Comparison of ENCODE assay signal across 8 mouse cellular contexts in the genomic region with DNA sequence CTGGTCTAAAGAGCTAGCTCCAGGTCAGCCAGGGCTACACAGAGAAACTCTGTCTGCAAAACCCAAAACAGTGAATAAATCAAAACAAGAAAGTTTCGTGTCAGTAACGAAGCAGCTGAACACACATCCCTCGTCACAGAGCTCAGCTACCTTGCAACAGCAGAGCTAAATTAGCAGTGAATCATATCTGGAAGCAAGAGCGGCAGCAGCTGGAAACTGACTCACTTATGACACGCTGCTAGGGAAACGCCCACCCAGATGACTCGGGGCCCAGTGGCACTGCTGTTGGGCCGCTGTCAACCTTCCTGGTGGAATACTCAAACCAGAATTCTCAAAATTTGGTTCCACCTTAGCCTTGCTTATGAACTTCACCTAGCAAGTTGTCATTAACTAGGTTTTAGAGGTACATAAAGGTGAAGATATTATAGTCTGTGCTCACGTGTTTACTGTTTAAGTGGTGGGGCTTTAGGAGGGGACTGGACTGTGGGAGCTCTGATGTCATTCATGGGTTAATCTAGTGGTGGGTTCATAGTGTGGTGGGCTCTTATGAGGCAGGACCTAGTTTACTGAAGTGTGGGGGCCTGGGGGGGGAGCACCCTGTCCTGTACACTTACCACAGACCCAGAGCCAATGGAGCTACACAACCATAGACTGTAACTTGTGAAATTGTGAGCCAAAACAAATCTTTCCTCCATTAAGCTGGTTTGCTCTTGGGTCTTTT. TPM values are rescaled to one million over a fixed set of nuclear protein-coding genes. Genes with fewer than 3 reads are reported as not detected.
DNase-seq lines count a peak whose midpoint lies in the region; ATAC-seq and TF ChIP-seq lines count a peak whose summit lies in the region.

No protein-coding gene starts in this region.

- TF ChIP-seq CTCF in lung, adult 2 months (IDR thresholded peaks at IDR 0.05; ENCODE audit: insufficient read depth, low read length) = no peak
- TF ChIP-seq CTCF in bone marrow macrophage, adult 2 months (IDR thresholded peaks at IDR 0.05; ENCODE audit: low read depth, low read length) = no peak

- 47% methylated on average over 9 of the region's 9 CpGs for WGBS in lung, adult 2 months
- 28% methylated on average over 9 of the region's 9 CpGs for WGBS in intestine, embryonic 15.5 days

- H3K27ac ChIP-seq in bone marrow macrophage, adult 2 months (ENCODE audit: insufficient read depth, low read depth, low read length) = no peak overlapping the region
- no peak overlapping the region for H3K27ac ChIP-seq in intestine, embryonic 15.5 days

- H3K9me3 ChIP-seq in intestine, embryonic 15.5 days = no peaks in the 10 kb centered on the region

- no peak overlapping the region for H3K4me2 ChIP-seq in intestine, embryonic 15.5 days (replicated peaks)

- ATAC-seq in intestine, embryonic 15.5 days = peak; percentile 81

- H3K9ac ChIP-seq in intestine, embryonic 15.5 days = no peak overlapping the region

- no peaks in the 10 kb centered on the region for H3K36me3 ChIP-seq in intestine, embryonic 15.5 days

- no peaks in the 10 kb centered on the region; the same call in 1 of the 2 replicates for H3K4me1 ChIP-seq in lung, adult 2 months (ENCODE audit: control insufficient read depth, insufficient read depth, low read length)
- H3K4me1 ChIP-seq in bone marrow macrophage, adult 2 months (ENCODE audit: control insufficient read depth, insufficient read depth, low read length) = peaks cover 14% of the 10 kb centered on the region
- H3K4me1 ChIP-seq in intestine, embryonic 15.5 days (replicated peaks) = peaks cover 17% of the 10 kb centered on the region

- TF ChIP-seq POLR2A in lung, adult 2 months (IDR thresholded peaks at IDR 0.05; ENCODE audit: borderline replicate concordance, extremely low read depth, low read depth, low read length) = no peak
- no peak for TF ChIP-seq POLR2A in bone marrow macrophage, adult 2 months (IDR thresholded peaks at IDR 0.05; ENCODE audit: borderline replicate concordance, low read depth, low read length)

- no peak overlapping the region for H3K4me3 ChIP-seq in lung, adult 2 months (replicated peaks; ENCODE audit: extremely low read depth, low read depth, low read length)
- peak overlapping the region; percentile 5; the same call in 1 of the 2 replicates for H3K4me3 ChIP-seq in bone marrow macrophage, adult 2 months (ENCODE audit: insufficient read depth, low read length)
- H3K4me3 ChIP-seq in intestine, embryonic 15.5 days (replicated peaks) = no peak overlapping the region

- peak; percentile 8 to 43 for DNase-seq in lung, adult 18-20 months
- no peak for DNase-seq in lung, adult 2 months
- peak; percentile 18 for DNase-seq in right cerebral cortex, postnatal 14 days
- DNase-seq in spleen, adult 18-20 months = no peak
- DNase-seq in cerebellum, postnatal 25 days = no peak
- DNase-seq in T-cell, adult 2 months (ENCODE audit: low spot score) = no peak

- H3K27me3 ChIP-seq in intestine, embryonic 15.5 days (replicated peaks) = no peaks in the 10 kb centered on the region

RNA-seq across cellular contexts. Expression of a gene that starts 55.3 kb away (rescaled TPM):
- polyA plus RNA-seq in lung, adult 2 months (2012; rRNA removed) = 10.7 and 14.8 TPM in 2 replicates
- polyA plus RNA-seq in bone marrow macrophage, adult 2 months (2012; ENCODE audit: insufficient read depth, insufficient read length, missing spikeins) = 23.0 and 24.6 TPM in 2 replicates
- 31.2 and 37.2 TPM in 2 replicates for polyA plus RNA-seq in intestine, embryonic 15.5 days (2015; fragmentation: Nextera tagmentation; extraction: Ambion mirVana)

Comparison
In these comparisons a context has a peak if more than half of its experiments do, and no peak if none do; other contexts are left out.
1. DNase-seq: peak in lung, adult 18-20 months (2 of 2) and right cerebral cortex, postnatal 14 days (single experiment); none in lung, adult 2 months (single experiment), spleen, adult 18-20 months (0 of 2), cerebellum, postnatal 25 days (0 of 2) and T-cell, adult 2 months (single experiment).